Mouse (Mus musculus) MEL (cell line): ENCODE data around the gene Pcgf3. TPM values are rescaled to one million over a fixed set of nuclear protein-coding genes. Genes with fewer than 3 reads are reported as not detected.

ENCODE experiments used
- DNase-seq: peaks from one replicate; pipeline ENCODE4 v3.0.0; 2011; ENCODE audit warnings: low read depth, low spot score
- H3K27ac ChIP-seq: 2 replicates; pipeline ENCODE4 v1.5.1; 2012; ENCODE audit warnings: low read depth, mild to moderate bottlenecking, control low read depth, low read length, moderate library complexity; ENCODE audit not compliant: control insufficient read depth
- H3K27me3 ChIP-seq, 2 experiments: fragments of 150-350 bp in 1 of 2; sonication (generic) in 1 of 2; 2 replicates each; pipeline ENCODE4 v1.6.1; 2012; ENCODE audit warnings: low read length in 2 of 2, mild to moderate bottlenecking in 2 of 2, improper control_type of control experiment in 1 of 2, moderate library complexity in 1 of 2; ENCODE audit not compliant: insufficient read depth in 2 of 2, control insufficient read depth in 1 of 2
- H3K36me3 ChIP-seq, 2 experiments: 2 replicates each; pipeline ENCODE4 v1.6.1; 2012 to 2014; ENCODE audit warnings: low read length in 2 of 2, improper control_type of control experiment in 1 of 2, inconsistent platforms in 1 of 2, mild to moderate bottlenecking in 1 of 2; ENCODE audit not compliant: insufficient read depth in 2 of 2, control insufficient read depth in 1 of 2
- H3K4me1 ChIP-seq, 2 experiments: fragments of 150-350 bp in 1 of 2; sonication (generic) in 1 of 2; 2 replicates each; pipeline ENCODE4 v1.6.1; 2012; ENCODE audit warnings: low read length in 2 of 2, improper control_type of control experiment in 1 of 2, mild to moderate bottlenecking in 1 of 2; ENCODE audit not compliant: insufficient read depth in 2 of 2, control insufficient read depth in 1 of 2
- H3K4me3 ChIP-seq, 2 experiments: fragments of 150-350 bp in 1 of 2; sonication (generic) in 1 of 2; 2 replicates each; pipeline ENCODE4 v1.5.1; 2012; ENCODE audit warnings: low read depth in 2 of 2, low read length in 2 of 2, mild to moderate bottlenecking in 2 of 2, moderate library complexity in 2 of 2, control low read depth in 1 of 2, improper control_type of control experiment in 1 of 2; ENCODE audit not compliant: control insufficient read depth in 1 of 2, insufficient read depth in 1 of 2
- H3K79me2 ChIP-seq: 2 replicates; pipeline ENCODE4 v1.6.1; 2012; ENCODE audit warnings: mild to moderate bottlenecking, low read length, moderate library complexity; ENCODE audit not compliant: control insufficient read depth, poor library complexity, insufficient read depth
- H3K9ac ChIP-seq: 2 replicates; pipeline ENCODE4 v1.6.1; 2012; ENCODE audit warnings: low read depth, mild to moderate bottlenecking, control low read depth, low read length, moderate library complexity; ENCODE audit not compliant: control insufficient read depth, poor library complexity, severe bottlenecking
- H3K9me3 ChIP-seq: fragments of 150-350 bp; sonication (generic); replicated peaks from 2 replicates; pipeline ENCODE4 v1.6.1; 2012; ENCODE audit warnings: mild to moderate bottlenecking, low read length, improper control_type of control experiment, moderate library complexity; ENCODE audit not compliant: insufficient read depth
- BHLHE40 ChIP-seq: IDR thresholded peaks from 2 replicates; pipeline ENCODE4 v1.6.1; 2012; ENCODE audit warnings: low read depth, mild to moderate bottlenecking, inconsistent platforms, low read length, improper control_type of control experiment, borderline replicate concordance
- CHD1 ChIP-seq: IDR thresholded peaks from 2 replicates; pipeline ENCODE4 v1.6.1; 2012; ENCODE audit warnings: low read depth, mild to moderate bottlenecking, inconsistent platforms, low read length, improper control_type of control experiment
- EP300 ChIP-seq, 2 experiments: IDR thresholded peaks; 2 replicates each; pipeline ENCODE4 v1.6.1; 2011; ENCODE audit warnings: improper control_type of control experiment in 2 of 2, low read length in 2 of 2, low read depth in 1 of 2, mild to moderate bottlenecking in 1 of 2
- HCFC1 ChIP-seq: IDR thresholded peaks from 2 replicates; pipeline ENCODE4 v1.6.1; 2012; ENCODE audit warnings: low read depth, mild to moderate bottlenecking, inconsistent platforms, low read length, improper control_type of control experiment, moderate library complexity
- JUND ChIP-seq: IDR thresholded peaks from 2 replicates; pipeline ENCODE4 v1.6.1; 2011; ENCODE audit warnings: low read depth, mild to moderate bottlenecking, improper control_type of control experiment, low read length
- MEF2A ChIP-seq: IDR thresholded peaks from 2 replicates; pipeline ENCODE4 v1.6.1; 2014; ENCODE audit warnings: low read depth, mild to moderate bottlenecking, inconsistent platforms, low read length, improper control_type of control experiment; ENCODE audit not compliant: poor library complexity, insufficient replicate concordance, severe bottlenecking; ENCODE audit errors: extremely low read depth
- MXI1 ChIP-seq: IDR thresholded peaks from 2 replicates; pipeline ENCODE4 v1.6.1; 2011; ENCODE audit warnings: mild to moderate bottlenecking, low read depth, low read length, improper control_type of control experiment
- MYC ChIP-seq: IDR thresholded peaks from 2 replicates; pipeline ENCODE4 v1.6.1; 2011; ENCODE audit warnings: low read depth, mild to moderate bottlenecking, low read length, improper control_type of control experiment, moderate library complexity
- NRF1 ChIP-seq: IDR thresholded peaks from 2 replicates; pipeline ENCODE4 v1.6.1; 2014; ENCODE audit warnings: low read depth, mild to moderate bottlenecking, inconsistent platforms, low read length, improper control_type of control experiment, moderate library complexity; ENCODE audit not compliant: poor library complexity, insufficient read depth, severe bottlenecking
- POLR2A ChIP-seq, 2 experiments: IDR thresholded peaks; 2 replicates each; pipeline ENCODE4 v1.6.1; 2011 to 2012; ENCODE audit warnings: low read length in 2 of 2, mild to moderate bottlenecking in 2 of 2, control low read depth in 1 of 2, improper control_type of control experiment in 1 of 2, low read depth in 1 of 2, moderate library complexity in 1 of 2; ENCODE audit not compliant: control insufficient read depth in 1 of 2, insufficient read depth in 1 of 2, poor library complexity in 1 of 2
- POLR2AphosphoS2 ChIP-seq: IDR thresholded peaks from 2 replicates; pipeline ENCODE4 v1.6.1; 2011; ENCODE audit warnings: low read length, improper control_type of control experiment
- RAD21 ChIP-seq: IDR thresholded peaks from 2 replicates; pipeline ENCODE4 v1.6.1; 2011; ENCODE audit warnings: mild to moderate bottlenecking, low read depth, low read length, improper control_type of control experiment
- SIN3A ChIP-seq: IDR thresholded peaks from 2 replicates; pipeline ENCODE4 v1.6.1; 2012; ENCODE audit warnings: low read length, improper control_type of control experiment, inconsistent platforms
- SMC3 ChIP-seq: IDR thresholded peaks from 2 replicates; pipeline ENCODE4 v1.6.1; 2011; ENCODE audit warnings: low read depth, low read length, improper control_type of control experiment
- TAL1 ChIP-seq: IDR thresholded peaks from 2 replicates; pipeline ENCODE4 v1.6.1; 2012; ENCODE audit warnings: mild to moderate bottlenecking, inconsistent platforms, low read length, moderate library complexity, mixed read lengths
- TBP ChIP-seq: IDR thresholded peaks from 2 replicates; pipeline ENCODE4 v1.8.0; 2011; ENCODE audit warnings: low read depth, low read length, improper control_type of control experiment
- TCF12 ChIP-seq: IDR thresholded peaks from 2 replicates; pipeline ENCODE4 v1.6.1; 2014; ENCODE audit warnings: low read depth, mild to moderate bottlenecking, inconsistent platforms, low read length, improper control_type of control experiment, moderate library complexity
- UBTF ChIP-seq: IDR thresholded peaks from 2 replicates; pipeline ENCODE4 v1.6.1; 2012; ENCODE audit warnings: low read depth, mild to moderate bottlenecking, inconsistent platforms, low read length, improper control_type of control experiment, moderate library complexity, borderline replicate concordance; ENCODE audit not compliant: insufficient read depth
- USF2 ChIP-seq, 2 experiments: IDR thresholded peaks; 2 replicates each; pipeline ENCODE4 v1.6.1; 2011 to 2012; ENCODE audit warnings: improper control_type of control experiment in 2 of 2, low read length in 2 of 2, borderline replicate concordance in 1 of 2, inconsistent platforms in 1 of 2, low read depth in 1 of 2, mild to moderate bottlenecking in 1 of 2; ENCODE audit not compliant: insufficient read depth in 1 of 2
- ZC3H11A ChIP-seq: IDR thresholded peaks from 2 replicates; pipeline ENCODE4 v1.6.1; 2012; ENCODE audit warnings: low read depth, mild to moderate bottlenecking, inconsistent platforms, low read length, improper control_type of control experiment
- ZKSCAN1 ChIP-seq: IDR thresholded peaks from 2 replicates; pipeline ENCODE4 v1.6.1; 2012; ENCODE audit warnings: low read depth, mild to moderate bottlenecking, inconsistent platforms, low read length, improper control_type of control experiment, moderate library complexity
- ZMIZ1 ChIP-seq: IDR thresholded peaks from 2 replicates; pipeline ENCODE4 v1.6.1; 2012; ENCODE audit warnings: low read depth, mild to moderate bottlenecking, inconsistent platforms, low read length, improper control_type of control experiment, moderate library complexity
- ZNF384 ChIP-seq: IDR thresholded peaks from 2 replicates; pipeline ENCODE4 v1.6.1; 2012; ENCODE audit warnings: low read depth, mild to moderate bottlenecking, inconsistent platforms, low read length, improper control_type of control experiment
- polyA plus RNA-seq, 2 experiments: library from polyadenylated mRNA; stranded (reverse) in 1 of 2; unstranded in 1 of 2; fragments of >175 nt in 1 of 2; fragments of >200 nt in 1 of 2; gene quantifications; 2 replicates each; pipeline versions ENCODE4 v1.2.1 to v1.2.4; 2012; ENCODE audit warnings: low replicate concordance in 2 of 2, low read depth in 1 of 2; ENCODE audit not compliant: insufficient read length in 2 of 2, insufficient read depth in 1 of 2, missing spikeins in 1 of 2
- total RNA-seq: library from RNA; depleted of rRNA; stranded (reverse); fragments of 300-350 nt; gene quantifications from 2 replicates; pipeline ENCODE4 v1.2.3, GENCODE M21; 2012

Gene Pcgf3
- total and polyA plus RNA-seq, 3 experiments: 7.3 to 26.4 TPM; not detected in 1

DNA sequence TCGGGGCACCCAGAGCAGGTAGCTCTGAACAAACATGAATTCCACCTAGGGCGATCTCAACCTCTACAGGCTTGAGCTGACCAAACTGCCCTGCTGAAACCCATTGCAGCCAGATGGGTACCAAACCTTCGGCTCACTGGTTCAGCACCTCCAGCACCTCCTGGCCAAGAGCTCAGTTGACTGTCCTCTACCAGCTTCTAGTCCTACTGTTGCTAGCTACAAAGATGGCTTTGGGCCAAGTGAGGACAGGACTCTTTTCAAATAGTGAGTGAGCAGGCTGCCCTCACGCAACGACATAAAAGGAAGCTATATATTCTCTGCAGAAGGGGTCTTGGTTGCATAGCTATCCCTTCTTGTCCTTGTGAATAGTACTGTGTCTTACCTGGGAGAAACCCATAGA is 86.6 kb downstream of the Pcgf3 start:
- Histone ChIP-seq H3K27me3 (no peaks in the 10 kb centered on the region), H3K4me1 (0 out of 4 replicates have a peak, but pooled peaks cover 0 to 2% of the 10 kb centered on the region in 2 experiments)
- DNase-seq: no peak

DNA sequence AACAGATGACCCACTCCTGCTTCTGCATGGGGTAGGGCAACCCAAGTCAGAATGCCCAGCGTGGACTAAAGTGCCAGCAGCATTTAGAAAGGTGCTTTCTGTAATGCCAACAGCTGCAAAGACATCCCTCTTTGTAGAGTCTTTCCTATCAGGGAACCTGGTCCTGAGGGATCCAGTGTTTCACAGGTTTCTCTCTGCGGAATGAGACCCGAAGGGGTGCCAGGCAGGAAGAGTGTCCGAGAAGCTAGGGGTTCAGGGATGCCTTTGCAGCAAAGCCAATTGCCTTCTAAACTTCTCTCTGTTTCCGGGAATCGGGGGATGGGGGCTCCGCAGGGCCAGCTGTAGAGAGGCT is 88.1 kb downstream of the Pcgf3 start:
- TF ChIP-seq MYC: no peak
- no peak for TF ChIP-seq BHLHE40
- no peak for TF ChIP-seq JUND
- TF ChIP-seq POLR2AphosphoS2: no peak
- TF ChIP-seq SIN3A: no peak
- no peak for TF ChIP-seq TCF12
- no peak for TF ChIP-seq RAD21
- no peak for TF ChIP-seq ZC3H11A
- TF ChIP-seq TBP: no peak
- TF ChIP-seq EP300 (IDR thresholded peaks at IDR 0.05; ENCODE audit: low read depth in 1 of 2, low read length in 2 of 2): no peak
- TF ChIP-seq SMC3: no peak
- no peak for TF ChIP-seq HCFC1
- TF ChIP-seq UBTF: no peak
- TF ChIP-seq, all 39 proteins: peak for 0
- Histone ChIP-seq H3K27ac (no peak overlapping the region), H3K79me2 (no peaks in the 10 kb centered on the region), H3K4me1 (no peaks in the 10 kb centered on the region), H3K36me3 (no peaks in the 10 kb centered on the region), H3K9me3 (no peaks in the 10 kb centered on the region), H3K27me3 (0 out of 4 replicates have a peak, but pooled peaks cover 0 to under 1% of the 10 kb centered on the region in 2 experiments), H3K4me3 (no peak overlapping the region), H3K9ac (no peak overlapping the region)
- DNase-seq: no peak

More for the DNA sequence above, 86.6 kb downstream of the Pcgf3 start:
- H3K27ac ChIP-seq: no peak overlapping the region
- H3K79me2 ChIP-seq: no peaks in the 10 kb centered on the region
- H3K36me3 ChIP-seq: no peaks in the 10 kb centered on the region
- TF ChIP-seq ZMIZ1 (no peak), POLR2A (IDR thresholded peaks at IDR 0.05; ENCODE audit: control insufficient read depth in 1 of 2, insufficient read depth in 1 of 2, low read depth in 1 of 2, low read length in 2 of 2, poor library complexity in 1 of 2) (no peak), MXI1 (no peak), ZKSCAN1 (no peak), BHLHE40 (no peak), HCFC1 (no peak), USF2 (IDR thresholded peaks at IDR 0.05; ENCODE audit: borderline replicate concordance in 1 of 2, insufficient read depth in 1 of 2, low read depth in 1 of 2, low read length in 2 of 2) (no peak), CHD1 (no peak), ZNF384 (no peak), NRF1 (no peak), TAL1 (no peak), MEF2A (no peak), TCF12 (no peak), ZC3H11A (no peak), MYC (no peak), SMC3 (no peak)
- TF ChIP-seq, all 39 proteins: peak for 0
- no peak overlapping the region for H3K9ac ChIP-seq
- no peaks in the 10 kb centered on the region for H3K9me3 ChIP-seq
- H3K4me3 ChIP-seq: no peak overlapping the region
